Mouse (Mus musculus): Measurements from ENCODE around the gene Hdac2. TPM values are rescaled to one million over a fixed set of nuclear protein-coding genes. Genes with fewer than 3 reads are reported as not detected.

Gene Hdac2
- polyA plus RNA-seq, 2 experiments, result 128 to 269 TPM

- no peaks in the 10 kb centered on the region for H3K36me3 ChIP-seq (ENCODE audit: control insufficient read depth, insufficient read depth, low read length)
- DNase-seq (ENCODE audit: low spot score), result no peak
- no peak overlapping the region for H3K4me3 ChIP-seq (replicated peaks; ENCODE audit: low read length)
- H3K4me1 ChIP-seq (ENCODE audit: control insufficient read depth, insufficient read depth, low read length), result 0 out of 2 replicates have a peak, but pooled peaks cover 3% of the 10 kb centered on the region
- TF ChIP-seq POLR2A (IDR thresholded peaks at IDR 0.05; ENCODE audit: borderline replicate concordance, extremely low read depth, insufficient read depth, insufficient read length), result no peak
- no peak overlapping the region for H3K4me2 ChIP-seq (replicated peaks; ENCODE audit: low read depth, low read length, severe bottlenecking)
- H3K27me3 ChIP-seq (ENCODE audit: control insufficient read depth, insufficient read depth, low read length), result no peaks in the 10 kb centered on the region
- no peak overlapping the region for H3K9ac ChIP-seq (ENCODE audit: low read depth, low read length, severe bottlenecking)
- H3K9me3 ChIP-seq (ENCODE audit: control insufficient read depth, low read length), result no peaks in the 10 kb centered on the region
- no peak overlapping the region for H3K27ac ChIP-seq (replicated peaks; ENCODE audit: low read depth, low read length)
- no peak for ATAC-seq (ENCODE audit: low FRiP score, low read depth)
- WGBS, result 57% methylated on average over 1 of the region's 1 CpGs
These were observed 50.0 kb downstream of the Hdac2 start for GRCm38 (mm10) chr10:37024301-37024700.

- Histone ChIP-seq H3K4me2 (replicated peaks; ENCODE audit: low read depth, low read length, severe bottlenecking) (no peak overlapping the region), H3K9me3 (ENCODE audit: control insufficient read depth, low read length) (no peaks in the 10 kb centered on the region), H3K9ac (ENCODE audit: low read depth, low read length, severe bottlenecking) (no peak overlapping the region), H3K4me3 (replicated peaks; ENCODE audit: low read length) (no peak overlapping the region), H3K36me3 (ENCODE audit: control insufficient read depth, insufficient read depth, low read length) (no peaks in the 10 kb centered on the region), H3K27ac (replicated peaks; ENCODE audit: low read depth, low read length) (no peak overlapping the region), H3K4me1 (ENCODE audit: control insufficient read depth, insufficient read depth, low read length) (0 out of 2 replicates have a peak, but pooled peaks cover 3% of the 10 kb centered on the region), H3K27me3 (ENCODE audit: control insufficient read depth, insufficient read depth, low read length) (no peaks in the 10 kb centered on the region)
- TF ChIP-seq POLR2A (IDR thresholded peaks at IDR 0.05; ENCODE audit: borderline replicate concordance, extremely low read depth, insufficient read depth, insufficient read length), result no peak
- 57% methylated on average over 2 of the region's 2 CpGs for WGBS
- ATAC-seq (ENCODE audit: low FRiP score, low read depth) (no peak), DNase-seq (ENCODE audit: low spot score) (no peak)
These were observed 54.3 kb downstream of the Hdac2 start for GRCm38 (mm10) chr10:37028651-37029050.

GRCm38 (mm10) chr10:37035090-37035497 lies 60.8 kb downstream of the Hdac2 start:
- WGBS, result 56% methylated on average over 7 of the region's 7 CpGs
- peak; percentile 78 for DNase-seq (ENCODE audit: low spot score)
- H3K36me3 ChIP-seq (ENCODE audit: control insufficient read depth, insufficient read depth, low read length), result no peaks in the 10 kb centered on the region
- H3K4me3 ChIP-seq (replicated peaks; ENCODE audit: low read length), result no peak overlapping the region
- no peaks in the 10 kb centered on the region for H3K9me3 ChIP-seq (ENCODE audit: control insufficient read depth, low read length)
- no peak overlapping the region for H3K9ac ChIP-seq (ENCODE audit: low read depth, low read length, severe bottlenecking)
- no peaks in the 10 kb centered on the region for H3K4me1 ChIP-seq (ENCODE audit: control insufficient read depth, insufficient read depth, low read length)
- TF ChIP-seq POLR2A (IDR thresholded peaks at IDR 0.05; ENCODE audit: borderline replicate concordance, extremely low read depth, insufficient read depth, insufficient read length), result no peak
- H3K27me3 ChIP-seq (ENCODE audit: control insufficient read depth, insufficient read depth, low read length), result no peaks in the 10 kb centered on the region
- no peak overlapping the region for H3K27ac ChIP-seq (replicated peaks; ENCODE audit: low read depth, low read length)
- H3K4me2 ChIP-seq (replicated peaks; ENCODE audit: low read depth, low read length, severe bottlenecking), result no peak overlapping the region
- no peak for ATAC-seq (ENCODE audit: low FRiP score, low read depth)

- Histone ChIP-seq H3K4me3 (replicated peaks; ENCODE audit: low read length) (no peak overlapping the region), H3K4me2 (replicated peaks; ENCODE audit: low read depth, low read length, severe bottlenecking) (no peak overlapping the region), H3K27ac (replicated peaks; ENCODE audit: low read depth, low read length) (peak overlapping the region; percentile 72), H3K36me3 (ENCODE audit: control insufficient read depth, insufficient read depth, low read length) (no peaks in the 10 kb centered on the region), H3K9ac (ENCODE audit: low read depth, low read length, severe bottlenecking) (no peak overlapping the region), H3K9me3 (ENCODE audit: control insufficient read depth, low read length) (no peaks in the 10 kb centered on the region), H3K27me3 (ENCODE audit: control insufficient read depth, insufficient read depth, low read length) (no peaks in the 10 kb centered on the region), H3K4me1 (ENCODE audit: control insufficient read depth, insufficient read depth, low read length) (peaks cover 8% of the 10 kb centered on the region)
- ATAC-seq (ENCODE audit: low FRiP score, low read depth), result peak; percentile 44
- no peak for TF ChIP-seq POLR2A (IDR thresholded peaks at IDR 0.05; ENCODE audit: borderline replicate concordance, extremely low read depth, insufficient read depth, insufficient read length)
- DNase-seq (ENCODE audit: low spot score), result peak; percentile 65
- WGBS, result 50% methylated on average over 8 of the region's 8 CpGs
These were observed 73.3 kb downstream of the Hdac2 start for GRCm38 (mm10) chr10:37047661-37048098.

Other genes with a start within 250 kb of the Hdac2 start
- 202 and 239 TPM in 2 replicates for gene Marcks, start 164.4 kb downstream of the Hdac2 start, polyA plus RNA-seq (2012; rRNA removed)
- gene Marcks, start 164.4 kb downstream of the Hdac2 start, polyA plus RNA-seq (2014; fragmentation: Nextera tagmentation; extraction: Ambion mirVana), result 265 and 286 TPM in 2 replicates

All from limb, embryonic 14.5 days (tissue).